Mouse (Mus musculus) frontal cortex, postnatal 10 days (tissue): ENCODE data around the gene Gne.

ENCODE experiments used
- DNase-seq, 2 experiments: peaks; one replicate each; pipeline ENCODE4 v3.0.0; 2022; ENCODE audit warnings: low spot score in 2 of 2, mixed read lengths in 1 of 2

The Gne gene

GRCm38 (mm10) chr4:44083945-44084344 is at the start of gene Gne:
Gne (minus strand) TSS chr4:44084177.
- no peak for DNase-seq

GRCm38 (mm10) chr4:44126805-44127204 is 42.8 kb upstream of the Gne start:
- no peak for DNase-seq

GRCm38 (mm10) chr4:44119410-44120201 is 35.6 kb upstream of the Gne start:
- DNase-seq = no peak

GRCm38 (mm10) chr4:44115046-44115445 is 31.1 kb upstream of the Gne start:
- no peak for DNase-seq

DNA sequence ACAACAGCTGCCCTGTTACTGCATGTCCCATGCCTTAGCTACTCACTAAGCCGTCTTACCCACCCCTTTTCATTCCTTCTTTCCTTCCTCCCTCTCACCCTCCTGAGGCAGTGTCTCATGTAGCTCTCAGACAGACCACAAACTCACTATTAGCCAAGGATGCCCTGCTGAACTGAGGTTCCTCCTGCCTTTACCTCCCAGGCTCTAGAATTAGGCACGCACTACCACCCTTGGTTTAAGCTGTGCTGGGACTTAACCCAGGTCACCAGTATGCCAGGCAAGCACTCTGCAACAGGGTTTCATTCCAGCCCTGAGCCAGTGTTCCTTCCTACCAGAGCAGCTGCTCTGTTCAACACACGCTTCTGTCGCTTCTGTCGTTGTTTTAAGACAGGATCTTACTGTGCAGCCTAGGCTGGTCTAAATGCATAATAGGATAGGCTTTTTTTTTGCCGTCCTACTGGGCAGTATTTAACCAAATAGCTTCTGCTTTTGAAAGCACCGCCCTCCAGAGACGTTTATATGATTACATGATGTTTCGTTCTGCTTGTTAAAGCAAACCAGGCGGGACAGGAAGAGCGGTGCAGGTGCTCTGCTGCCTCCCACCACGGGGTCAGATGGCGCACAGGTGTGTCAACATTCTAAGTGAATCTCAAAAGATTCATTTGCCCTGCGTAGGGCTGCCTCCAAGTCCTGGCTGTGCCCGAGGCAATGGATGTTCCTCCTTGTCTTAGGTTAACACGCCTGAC is 29.6 kb upstream of the Gne start:
- no peak for DNase-seq

GRCm38 (mm10) chr4:44112741-44113140 is 28.8 kb upstream of the Gne start:
- DNase-seq = no peak

- no peak for DNase-seq
Observed at GRCm38 (mm10) chr4:44110771-44111170, 26.8 kb upstream of the Gne start.

- DNase-seq = no peak
Observed at GRCm38 (mm10) chr4:44108297-44108696, 24.3 kb upstream of the Gne start.

DNA sequence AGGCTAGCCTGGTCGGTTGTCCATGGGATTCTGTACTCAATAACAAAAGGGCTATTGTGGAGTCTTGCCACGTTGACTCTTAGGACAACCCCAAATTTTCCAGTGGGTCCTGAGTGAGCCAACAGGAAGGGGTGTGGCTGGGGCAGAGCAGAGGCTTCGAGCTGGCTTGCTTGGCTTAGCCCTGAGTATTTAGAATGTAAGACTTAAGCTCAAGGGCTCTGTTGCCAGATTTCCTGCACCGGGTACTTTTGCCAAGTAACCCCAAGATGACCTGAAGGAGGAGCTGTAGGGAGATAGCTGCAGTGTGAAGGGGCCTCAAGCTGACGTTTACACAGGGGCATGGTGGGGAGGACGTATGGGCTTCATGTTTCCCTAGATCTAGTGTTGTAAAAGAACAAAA is 23.4 kb upstream of the Gne start:
- DNase-seq = no peak

DNA sequence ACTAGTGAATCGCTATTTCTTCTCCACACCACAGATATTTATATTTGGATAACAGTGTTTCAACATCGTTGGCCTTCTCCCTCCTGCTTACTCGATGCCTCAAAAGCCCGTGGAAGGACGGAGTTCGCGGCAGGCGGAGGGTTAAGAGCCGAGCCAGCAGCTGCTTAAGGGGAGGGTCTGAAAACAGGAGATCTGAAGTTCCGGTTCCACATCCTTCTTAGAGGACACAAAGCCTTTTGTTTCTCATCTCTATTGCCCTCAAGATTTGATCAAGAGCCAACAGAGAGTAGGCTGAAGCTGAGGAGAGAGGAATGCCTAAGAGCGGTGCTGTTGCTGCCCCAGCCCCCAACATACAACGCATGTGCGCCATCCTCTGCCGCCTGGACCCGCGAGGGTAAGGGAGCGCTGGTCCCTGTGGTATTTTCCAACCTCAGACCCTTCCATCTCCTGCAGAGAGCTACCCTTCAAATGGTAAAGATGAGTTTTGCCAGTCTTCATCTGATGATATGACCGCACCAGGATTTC is 22.4 kb upstream of the Gne start:
- no peak for DNase-seq

DNA sequence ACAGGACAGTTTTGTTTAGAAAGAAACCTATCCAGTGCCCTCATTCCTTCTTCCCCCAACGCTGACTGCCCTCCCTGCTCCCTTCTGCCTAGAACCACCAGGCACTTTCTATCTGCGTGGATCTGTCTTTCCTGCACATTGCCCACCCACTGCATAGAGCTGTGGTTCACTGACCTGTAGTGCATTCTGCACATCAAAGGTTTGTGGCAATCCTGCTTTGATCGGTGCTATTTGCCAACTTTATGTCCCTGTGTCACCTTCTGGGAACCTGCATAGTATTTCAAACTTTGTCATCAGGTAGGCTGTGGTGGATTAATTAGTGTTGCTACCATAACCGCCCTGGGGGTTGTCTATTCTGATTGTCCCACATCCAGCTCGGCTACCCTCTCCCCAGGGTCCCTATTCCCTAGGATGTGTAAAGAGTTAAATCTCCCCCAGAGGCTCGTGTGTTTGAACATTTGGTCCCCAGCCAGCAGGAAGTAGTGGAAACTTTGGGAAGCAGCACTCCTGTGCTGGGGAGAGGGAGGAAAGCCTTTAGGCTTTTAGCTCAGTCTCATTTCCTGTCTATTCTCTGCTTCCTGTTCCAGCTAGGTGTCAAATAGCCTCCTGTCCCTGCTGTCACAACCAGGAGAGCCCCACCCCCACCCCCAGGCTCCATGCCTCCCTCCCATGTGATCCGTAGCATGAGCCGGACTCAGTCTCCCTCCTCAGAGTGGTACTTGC is 20.4 kb upstream of the Gne start:
- DNase-seq = no peak

- DNase-seq = no peak
Observed at GRCm38 (mm10) chr4:44103620-44104019, 19.6 kb upstream of the Gne start.

- DNase-seq = no peak
Observed at GRCm38 (mm10) chr4:44097576-44098335, 13.8 kb upstream of the Gne start.

- no peak for DNase-seq
Observed at GRCm38 (mm10) chr4:44094475-44094874, 10.5 kb upstream of the Gne start.

DNA sequence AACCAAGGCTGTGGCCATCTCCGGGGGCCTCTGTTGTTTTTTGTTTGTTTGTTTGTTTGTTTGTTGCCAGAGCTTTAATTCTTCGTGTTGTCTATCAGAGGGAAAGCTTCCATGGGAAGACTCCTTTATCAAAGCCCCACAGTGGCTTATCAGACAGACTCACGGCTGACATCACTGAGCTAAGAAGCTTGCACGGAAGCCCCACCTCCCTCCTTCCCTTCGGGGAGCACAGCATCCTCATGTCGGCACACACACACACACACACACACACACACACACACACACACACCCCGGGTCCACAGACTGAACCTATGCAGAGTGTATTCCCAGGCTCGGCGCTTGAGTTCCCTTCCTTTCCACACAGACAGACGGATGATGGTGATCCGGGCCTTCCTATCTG is 8.4 kb upstream of the Gne start:
- DNase-seq = no peak

- no peak for DNase-seq
Observed at GRCm38 (mm10) chr4:44085566-44085965, 1.6 kb upstream of the Gne start.

DNA sequence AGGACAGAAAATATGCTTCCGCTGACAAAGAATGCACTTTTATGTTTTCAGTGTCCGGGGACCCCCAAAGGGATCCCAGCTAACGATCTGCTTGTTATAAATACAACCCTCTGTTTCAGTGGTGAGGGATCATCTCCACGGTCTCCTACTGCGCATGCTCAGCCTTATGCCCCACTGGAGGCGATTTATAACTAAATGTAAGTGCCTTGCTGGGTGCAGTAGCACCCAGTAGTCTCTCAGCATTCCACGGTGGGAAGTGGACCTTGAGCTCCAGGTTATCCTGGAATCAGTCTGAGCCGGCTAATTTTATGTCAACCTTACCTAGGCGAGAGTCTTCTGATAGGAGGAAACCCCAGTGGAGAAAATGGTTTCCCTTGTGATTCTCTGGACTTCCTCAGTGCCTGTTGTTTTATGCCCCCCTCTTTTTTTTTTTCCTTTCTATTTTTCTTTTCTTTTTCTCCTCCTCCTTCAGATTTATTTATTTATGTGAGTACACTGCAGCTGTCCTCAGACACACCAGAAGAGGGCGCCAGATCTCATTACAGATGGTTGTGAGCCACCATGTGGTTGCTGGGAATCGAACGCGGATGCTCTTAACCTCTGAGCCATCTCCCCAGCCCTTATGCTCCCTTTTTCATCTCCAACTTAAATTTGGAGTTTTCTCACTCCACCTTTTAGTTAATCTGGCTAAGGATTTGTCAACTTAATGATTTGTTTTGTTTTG is 787 bp upstream of the Gne start:
- no peak for DNase-seq

- no peak for DNase-seq
Observed at GRCm38 (mm10) chr4:44078358-44078933, 5.5 kb downstream of the Gne start.

GRCm38 (mm10) chr4:44074422-44074821 is 9.6 kb downstream of the Gne start:
- no peak for DNase-seq

DNA sequence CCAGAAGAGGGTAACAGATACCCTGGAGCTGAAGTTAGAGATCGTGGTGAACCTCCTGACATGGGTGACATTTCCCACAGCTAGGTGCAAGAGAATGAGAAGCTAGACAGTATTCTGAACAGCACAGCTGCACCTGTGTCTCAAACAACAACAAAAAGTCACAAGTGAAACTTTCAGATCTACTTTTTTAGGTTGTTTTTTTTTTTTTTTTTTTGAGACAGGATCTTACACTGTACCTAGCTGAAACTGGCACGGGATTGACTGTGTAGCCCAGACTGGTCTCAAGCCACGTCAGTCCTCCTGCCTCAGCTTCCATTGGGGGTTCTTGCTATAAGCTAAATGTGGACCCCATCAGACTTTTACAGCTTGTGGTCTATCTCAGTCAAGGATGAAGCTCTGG is 10.2 kb downstream of the Gne start:
- DNase-seq = no peak
